Mouse (Mus musculus): ENCODE measurements at regions not wholly inside any gene's neighbourhood (a gene's known extent, or its start where the extent isn't known, plus 50 kb on each side); places are given as distances from the start of the nearest gene placed in this dataset.

GRCm38 (mm10) chr10:37880841-37881240 is 742.1 kb upstream of the Marcks start:
- H3K27me3 ChIP-seq (ENCODE audit: control insufficient read depth, insufficient read depth, low read length): no peaks in the 10 kb centered on the region
- WGBS (ENCODE audit: insufficient replicate concordance): 59% methylated on average over 5 of the region's 5 CpGs

GRCm38 (mm10) chr10:37873925-37874324 is 735.2 kb upstream of the Marcks start:
- no peaks in the 10 kb centered on the region for H3K9me3 ChIP-seq (ENCODE audit: control insufficient read depth, low read length)
- no peaks in the 10 kb centered on the region for H3K36me3 ChIP-seq (replicated peaks; ENCODE audit: control insufficient read depth, insufficient read depth, low read depth)
- no peaks in the 10 kb centered on the region for H3K27me3 ChIP-seq (ENCODE audit: control insufficient read depth, insufficient read depth, low read length)
- ATAC-seq (ENCODE audit: insufficient read depth) (no peak), DNase-seq (ENCODE audit: low read depth in 3 of 3, low spot score in 3 of 3) (no peak)
- WGBS (ENCODE audit: insufficient replicate concordance): 41% methylated on average over 2 of the region's 2 CpGs
- H3K4me3 ChIP-seq (ENCODE audit: insufficient read depth in 1 of 2, low read depth in 2 of 2, low read length in 2 of 2): no peak overlapping the region
- no peak overlapping the region for H3K4me2 ChIP-seq (ENCODE audit: low read depth)
- TF ChIP-seq CTCF (IDR thresholded peaks at IDR 0.05; ENCODE audit: low read depth): no peak
- no peak for TF ChIP-seq EP300 (IDR thresholded peaks at IDR 0.05; ENCODE audit: low read depth)
- H3K27ac ChIP-seq: no peak overlapping the region
- H3K4me1 ChIP-seq (replicated peaks; ENCODE audit: control insufficient read depth in 2 of 2, insufficient read depth in 2 of 2, low read length in 1 of 2): no peaks in the 10 kb centered on the region
- no peak overlapping the region for H3K9ac ChIP-seq (replicated peaks)

More at GRCm38 (mm10) chr10:37880841-37881240, 742.1 kb upstream of the Marcks start:
- DNase-seq (ENCODE audit: low read depth in 3 of 3, low spot score in 3 of 3) (no peak), ATAC-seq (ENCODE audit: insufficient read depth) (no peak)
- Histone ChIP-seq H3K4me1 (replicated peaks; ENCODE audit: control insufficient read depth in 2 of 2, insufficient read depth in 2 of 2, low read length in 1 of 2) (no peaks in the 10 kb centered on the region), H3K36me3 (replicated peaks; ENCODE audit: control insufficient read depth, insufficient read depth, low read depth) (no peaks in the 10 kb centered on the region), H3K4me2 (ENCODE audit: low read depth) (no peak overlapping the region), H3K27ac (no peak overlapping the region), H3K9me3 (ENCODE audit: control insufficient read depth, low read length) (no peaks in the 10 kb centered on the region), H3K4me3 (ENCODE audit: insufficient read depth in 1 of 2, low read depth in 2 of 2, low read length in 2 of 2) (no peak overlapping the region), H3K9ac (replicated peaks) (no peak overlapping the region)
- TF ChIP-seq EP300 (IDR thresholded peaks at IDR 0.05; ENCODE audit: low read depth) (no peak), CTCF (IDR thresholded peaks at IDR 0.05; ENCODE audit: low read depth) (no peak)

DNA sequence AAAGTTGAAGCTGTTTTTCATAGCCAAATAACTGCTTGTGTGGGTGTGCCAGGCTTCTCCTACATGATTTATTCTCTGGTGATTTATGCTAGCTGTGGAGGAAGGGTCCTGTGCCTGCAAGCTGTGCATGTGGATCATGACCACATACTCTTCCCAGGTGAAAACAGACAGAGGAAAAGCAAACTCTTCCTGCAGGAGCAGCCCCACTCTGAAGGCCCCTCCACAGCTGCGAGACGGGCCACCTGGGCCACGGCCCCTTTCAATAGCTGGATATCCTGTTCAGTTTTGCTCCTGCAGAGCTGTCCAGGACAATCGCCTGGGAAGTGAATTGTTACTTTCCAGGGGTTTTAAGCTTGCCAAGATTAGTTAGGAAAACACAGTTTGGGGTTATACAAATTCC is 722.3 kb upstream of the Marcks start:
- TF ChIP-seq EP300 (IDR thresholded peaks at IDR 0.05; ENCODE audit: low read depth) (no peak), CTCF (IDR thresholded peaks at IDR 0.05; ENCODE audit: low read depth) (no peak)
- H3K9ac ChIP-seq (replicated peaks): no peak overlapping the region
- no peaks in the 10 kb centered on the region for H3K4me1 ChIP-seq (replicated peaks; ENCODE audit: control insufficient read depth in 2 of 2, insufficient read depth in 2 of 2, low read length in 1 of 2)
- H3K9me3 ChIP-seq (ENCODE audit: control insufficient read depth, low read length): no peaks in the 10 kb centered on the region
- H3K27me3 ChIP-seq (ENCODE audit: control insufficient read depth, insufficient read depth, low read length): no peaks in the 10 kb centered on the region
- ATAC-seq (ENCODE audit: insufficient read depth) (no peak), DNase-seq (ENCODE audit: low read depth in 3 of 3, low spot score in 3 of 3) (no peak)
- WGBS (ENCODE audit: insufficient replicate concordance): 37% methylated on average over 4 of the region's 4 CpGs
- H3K27ac ChIP-seq: no peak overlapping the region
- H3K36me3 ChIP-seq (replicated peaks; ENCODE audit: control insufficient read depth, insufficient read depth, low read depth): no peaks in the 10 kb centered on the region
- no peak overlapping the region for H3K4me3 ChIP-seq (ENCODE audit: insufficient read depth in 1 of 2, low read depth in 2 of 2, low read length in 2 of 2)
- H3K4me2 ChIP-seq (ENCODE audit: low read depth): no peak overlapping the region

DNA sequence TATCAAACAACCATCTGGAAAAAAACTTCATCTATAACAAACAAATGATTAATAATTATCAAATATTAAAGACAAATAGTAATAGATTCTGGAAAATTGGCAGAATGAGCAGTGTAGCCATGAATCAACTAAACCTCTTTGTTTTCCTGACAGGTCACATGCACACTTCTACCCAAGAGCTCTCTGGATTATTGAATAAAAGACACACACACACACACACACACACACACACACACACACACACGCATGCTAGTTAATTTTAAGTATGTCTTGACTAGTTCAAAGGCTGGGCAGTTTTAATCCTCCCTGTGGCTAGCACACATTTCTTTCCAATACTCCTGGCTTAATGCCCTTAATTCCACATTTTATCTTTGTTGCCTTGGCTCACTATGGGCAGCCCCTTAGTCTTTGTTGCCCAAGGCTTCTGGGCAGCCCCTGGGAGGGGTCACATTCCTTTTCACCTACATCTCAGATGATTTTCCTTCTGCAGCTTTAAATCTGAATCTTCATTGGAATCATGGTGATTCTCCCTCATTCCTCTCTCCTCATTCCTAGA is 710.6 kb upstream of the Marcks start:
- no peaks in the 10 kb centered on the region for H3K36me3 ChIP-seq (replicated peaks; ENCODE audit: control insufficient read depth, insufficient read depth, low read depth)
- no peak for DNase-seq (ENCODE audit: low read depth in 3 of 3, low spot score in 3 of 3)
- no peak overlapping the region for H3K4me2 ChIP-seq (ENCODE audit: low read depth)
- no peak overlapping the region for H3K9ac ChIP-seq (replicated peaks)
- no peak for ATAC-seq (ENCODE audit: insufficient read depth)
- H3K27me3 ChIP-seq (ENCODE audit: control insufficient read depth, insufficient read depth, low read length): no peaks in the 10 kb centered on the region
- no peak for TF ChIP-seq EP300 (IDR thresholded peaks at IDR 0.05; ENCODE audit: low read depth)
- TF ChIP-seq CTCF (IDR thresholded peaks at IDR 0.05; ENCODE audit: low read depth): no peak
- no peaks in the 10 kb centered on the region for H3K4me1 ChIP-seq (replicated peaks; ENCODE audit: control insufficient read depth in 2 of 2, insufficient read depth in 2 of 2, low read length in 1 of 2)
- no peak overlapping the region for H3K27ac ChIP-seq
- H3K9me3 ChIP-seq (ENCODE audit: control insufficient read depth, low read length): no peaks in the 10 kb centered on the region
- 50% methylated on average over 1 of the region's 1 CpGs for WGBS (ENCODE audit: insufficient replicate concordance)
- H3K4me3 ChIP-seq (ENCODE audit: insufficient read depth in 1 of 2, low read depth in 2 of 2, low read length in 2 of 2): no peak overlapping the region

DNA sequence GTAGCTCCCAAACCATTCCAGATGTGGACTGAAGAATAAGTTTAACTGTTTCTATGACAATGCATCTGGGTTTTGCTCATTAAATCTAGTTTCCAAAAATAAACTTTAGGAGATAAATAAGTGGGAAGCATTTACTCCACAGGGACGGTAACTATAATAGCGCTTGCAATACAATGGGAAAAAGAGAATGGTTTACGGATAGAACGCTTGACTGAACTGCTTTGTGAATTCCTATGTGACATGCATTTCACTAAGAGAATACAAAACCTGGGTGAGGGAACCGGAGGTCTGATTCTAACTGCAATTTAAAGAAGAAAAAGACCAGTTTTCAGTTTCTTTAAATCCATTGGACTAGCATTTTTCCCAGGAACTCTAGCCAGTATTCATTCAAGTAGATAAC is 704.1 kb upstream of the Marcks start:
- DNase-seq (ENCODE audit: low read depth in 3 of 3, low spot score in 3 of 3) (no peak), ATAC-seq (ENCODE audit: insufficient read depth) (no peak)
- H3K27me3 ChIP-seq (ENCODE audit: control insufficient read depth, insufficient read depth, low read length): no peaks in the 10 kb centered on the region
- H3K36me3 ChIP-seq (replicated peaks; ENCODE audit: control insufficient read depth, insufficient read depth, low read depth): no peaks in the 10 kb centered on the region
- H3K4me1 ChIP-seq (replicated peaks; ENCODE audit: control insufficient read depth in 2 of 2, insufficient read depth in 2 of 2, low read length in 1 of 2): no peaks in the 10 kb centered on the region; a peak in 1 of 4 replicates
- H3K9ac ChIP-seq (replicated peaks): no peak overlapping the region
- no peak overlapping the region for H3K4me2 ChIP-seq (ENCODE audit: low read depth)
- H3K27ac ChIP-seq: no peak overlapping the region
- no peak overlapping the region for H3K4me3 ChIP-seq (ENCODE audit: insufficient read depth in 1 of 2, low read depth in 2 of 2, low read length in 2 of 2)
- WGBS (ENCODE audit: insufficient replicate concordance): 67% methylated on average over 5 of the region's 5 CpGs
- no peak for TF ChIP-seq CTCF (IDR thresholded peaks at IDR 0.05; ENCODE audit: low read depth)
- TF ChIP-seq EP300 (IDR thresholded peaks at IDR 0.05; ENCODE audit: low read depth): no peak
- H3K9me3 ChIP-seq (ENCODE audit: control insufficient read depth, low read length): no peaks in the 10 kb centered on the region
